Mouse (Mus musculus): ENCODE results near the gene Clcnkb.

Clcnkb gene

DNA sequence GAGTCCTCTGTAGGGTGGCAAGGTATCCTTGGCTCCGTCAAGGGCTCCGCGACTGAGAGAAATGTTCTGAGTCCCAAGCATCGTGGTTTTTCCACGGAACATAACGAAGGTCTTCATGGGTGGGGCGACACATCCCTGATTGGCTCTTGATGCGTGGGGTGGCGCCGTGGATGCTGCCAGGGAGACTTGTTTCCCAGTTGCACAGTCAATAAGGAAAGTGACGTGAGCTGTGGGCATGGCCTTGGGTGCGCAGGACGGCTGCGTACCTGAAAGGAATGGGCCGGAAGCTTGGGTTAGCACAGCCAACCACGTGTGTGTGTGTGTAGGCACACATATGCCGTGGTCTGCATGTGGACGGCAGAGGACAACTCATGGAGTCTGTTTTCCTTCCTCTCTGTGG, 17.4 kb upstream of the Clcnkb start:
- no peak for DNase-seq (ENCODE audit: low spot score)

GRCm38 (mm10) chr4:141432666-141433065, 16.9 kb upstream of the Clcnkb start:
- DNase-seq (ENCODE audit: low spot score) = no peak

DNA sequence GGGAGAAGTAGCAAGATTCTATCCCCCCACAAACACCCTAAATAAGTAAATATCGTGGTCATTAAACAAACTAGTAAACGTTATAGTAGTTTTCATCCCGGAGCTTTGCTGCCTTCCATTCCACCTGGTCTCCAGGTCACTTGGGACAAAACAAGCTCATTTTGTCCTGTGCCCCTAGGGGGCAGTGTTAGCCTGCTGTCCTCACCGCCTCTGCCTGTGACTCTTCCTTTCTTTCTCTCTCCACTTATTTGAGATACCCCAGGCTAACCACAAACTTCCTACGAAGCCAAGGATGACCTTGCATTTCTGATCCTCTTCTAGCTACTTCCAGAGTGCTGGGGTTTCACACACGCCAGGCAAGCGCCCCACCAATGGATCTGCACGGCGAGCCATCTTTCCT, 15.2 kb upstream of the Clcnkb start:
- no peak for DNase-seq (ENCODE audit: low spot score)

DNA sequence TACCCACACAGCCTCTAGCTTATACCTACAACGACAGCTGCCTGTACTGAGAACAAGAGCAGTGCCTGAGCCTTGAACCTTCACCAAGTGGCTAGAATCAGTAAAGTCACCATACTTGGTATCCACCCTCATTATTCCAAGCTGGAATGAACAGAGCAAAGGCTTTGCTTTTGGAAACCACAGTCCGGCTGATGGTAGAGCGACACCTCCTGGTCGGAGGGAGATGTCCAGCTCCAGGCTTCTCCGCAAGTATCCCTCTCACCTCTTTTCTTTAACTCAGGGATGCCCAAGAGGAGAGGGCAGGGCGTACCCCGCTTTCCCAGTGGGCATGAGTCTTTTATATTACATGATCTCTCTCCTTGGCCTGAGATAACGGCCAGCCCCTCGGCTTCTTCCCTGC, 14.0 kb upstream of the Clcnkb start:
- DNase-seq (ENCODE audit: low spot score) = no peak

GRCm38 (mm10) chr4:141429381-141429780, 13.6 kb upstream of the Clcnkb start:
- DNase-seq (ENCODE audit: low spot score) = no peak

- DNase-seq (ENCODE audit: low spot score) = no peak
Observed at GRCm38 (mm10) chr4:141427921-141428320, 12.1 kb upstream of the Clcnkb start.

GRCm38 (mm10) chr4:141426796-141427745, 11.3 kb upstream of the Clcnkb start:
- no peak for DNase-seq (ENCODE audit: low spot score)

DNA sequence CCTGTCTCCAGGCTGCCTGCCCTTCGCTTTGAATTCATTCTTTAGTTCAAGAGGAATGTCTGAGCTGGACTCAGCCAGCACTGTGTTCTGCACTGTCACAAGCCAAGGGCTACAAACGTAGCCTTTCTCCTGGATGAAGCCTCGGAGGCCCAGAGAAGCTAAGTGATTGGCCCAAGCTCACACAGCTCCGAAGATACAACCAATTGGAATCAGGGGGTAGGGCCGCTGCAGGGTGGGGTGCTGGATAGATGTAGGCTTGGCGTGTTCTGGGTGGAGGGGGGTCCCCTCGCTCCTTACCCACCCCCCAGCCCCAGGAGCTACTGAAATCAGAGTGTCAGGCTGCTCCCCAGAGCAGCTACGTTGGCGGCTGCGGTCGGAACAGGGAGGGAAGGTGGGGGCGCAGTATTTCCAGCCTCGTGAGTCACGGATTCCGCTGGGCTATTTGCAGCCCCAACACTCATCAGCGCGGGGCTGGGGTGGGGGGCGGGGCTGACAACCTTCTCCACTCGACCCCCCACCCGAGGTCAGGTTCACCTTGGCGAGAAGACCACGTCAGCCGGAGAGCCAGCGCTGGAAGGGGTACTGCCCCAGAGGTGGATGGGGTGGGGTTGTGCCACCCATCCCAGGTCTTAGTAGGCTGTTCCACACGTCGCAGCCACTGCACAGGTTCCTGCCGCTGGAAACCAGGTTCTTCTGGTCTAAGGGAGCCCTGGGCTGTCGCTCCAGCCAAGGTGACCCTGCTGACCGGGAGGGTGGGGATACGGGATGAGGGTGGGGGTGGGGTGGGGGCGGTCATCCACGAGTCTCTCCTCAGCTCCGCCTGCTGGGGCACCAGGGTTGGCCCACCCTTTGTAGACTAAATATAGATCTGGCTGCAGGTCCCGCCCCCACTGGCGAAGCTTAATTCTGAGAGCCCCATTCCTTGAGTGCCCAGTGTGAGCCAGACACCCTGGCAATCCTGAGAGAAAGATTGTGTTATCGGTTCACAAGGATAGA, 10.0 kb upstream of the Clcnkb start:
- peak; percentile 42 for DNase-seq (ENCODE audit: low spot score)

DNA sequence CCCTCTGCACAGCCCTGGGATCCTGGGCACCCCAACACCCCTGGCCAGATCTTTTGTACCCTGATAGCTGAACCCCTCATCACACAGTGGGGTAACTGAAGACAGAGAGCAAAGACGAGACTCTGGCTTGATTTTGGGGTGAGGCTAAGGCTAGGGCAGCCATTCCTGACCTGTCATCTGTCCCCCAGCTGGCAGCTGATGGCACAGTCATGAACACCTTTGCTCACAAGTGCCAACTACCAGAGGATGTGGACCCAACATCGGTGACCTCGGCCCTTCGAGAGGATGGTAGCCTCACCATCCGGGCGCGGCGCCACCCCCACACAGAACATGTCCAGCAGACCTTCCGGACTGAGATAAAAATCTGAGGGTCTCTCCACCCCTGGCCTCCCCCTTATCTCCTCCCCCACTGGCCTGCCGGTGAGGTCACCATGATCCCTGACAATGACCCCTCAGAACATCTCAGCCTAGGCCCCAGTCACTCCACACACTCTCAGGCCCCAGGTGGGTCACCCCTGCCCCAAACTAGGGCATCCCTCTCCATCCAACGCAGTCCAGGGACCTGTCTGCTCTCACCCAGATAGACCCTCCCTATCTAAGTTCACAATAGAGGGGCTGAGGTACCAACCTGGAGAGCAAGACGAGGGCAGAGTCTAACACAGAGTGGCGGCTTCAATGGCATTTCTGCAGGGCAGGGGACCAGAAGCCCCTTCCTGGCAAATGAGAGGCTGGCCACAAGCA, 8.0 kb upstream of the Clcnkb start:
- no peak for DNase-seq (ENCODE audit: low spot score)

GRCm38 (mm10) chr4:141423288-141423687, 7.5 kb upstream of the Clcnkb start:
- DNase-seq (ENCODE audit: low spot score) = no peak

DNA sequence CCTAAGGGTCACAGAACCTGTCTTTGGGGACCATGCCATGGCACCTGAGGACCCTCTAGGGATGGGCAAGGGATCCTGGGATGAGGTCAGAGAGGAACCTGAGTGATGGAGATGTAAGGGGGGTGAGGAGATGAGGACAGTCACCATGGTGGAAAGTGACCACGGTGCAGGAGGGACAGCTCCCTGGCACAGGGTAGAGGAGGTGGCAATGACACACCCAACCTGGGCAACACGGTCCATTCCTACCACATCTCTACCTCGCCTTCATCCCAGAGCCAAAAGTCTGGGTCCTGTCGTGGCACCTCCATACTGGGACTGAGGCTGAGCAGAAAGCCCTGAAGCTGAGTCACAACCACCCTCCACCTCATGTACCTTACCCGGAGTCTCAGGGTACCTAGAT, 7.0 kb upstream of the Clcnkb start:
- DNase-seq (ENCODE audit: low spot score) = no peak

DNA sequence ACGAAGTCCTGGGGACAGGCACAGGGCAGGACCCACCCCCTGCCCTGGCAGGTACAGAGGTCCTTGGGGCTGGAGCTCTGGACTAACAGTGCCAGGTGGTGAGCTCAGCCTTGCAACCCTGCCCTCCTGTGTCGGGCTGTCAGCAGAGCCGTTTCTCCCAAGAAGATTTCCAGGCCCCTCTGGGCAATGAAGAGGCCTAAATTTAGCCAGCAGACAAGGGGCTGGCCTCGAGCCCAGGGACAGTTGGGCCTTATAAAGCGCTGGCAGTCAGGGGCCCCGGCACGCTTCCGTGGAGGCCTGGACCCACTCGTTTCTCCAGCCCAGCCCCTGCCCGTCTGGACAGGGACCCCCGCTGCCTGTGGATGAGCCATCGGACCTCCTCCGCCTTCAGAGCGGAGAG, 5.6 kb upstream of the Clcnkb start:
- no peak for DNase-seq (ENCODE audit: low spot score)

DNA sequence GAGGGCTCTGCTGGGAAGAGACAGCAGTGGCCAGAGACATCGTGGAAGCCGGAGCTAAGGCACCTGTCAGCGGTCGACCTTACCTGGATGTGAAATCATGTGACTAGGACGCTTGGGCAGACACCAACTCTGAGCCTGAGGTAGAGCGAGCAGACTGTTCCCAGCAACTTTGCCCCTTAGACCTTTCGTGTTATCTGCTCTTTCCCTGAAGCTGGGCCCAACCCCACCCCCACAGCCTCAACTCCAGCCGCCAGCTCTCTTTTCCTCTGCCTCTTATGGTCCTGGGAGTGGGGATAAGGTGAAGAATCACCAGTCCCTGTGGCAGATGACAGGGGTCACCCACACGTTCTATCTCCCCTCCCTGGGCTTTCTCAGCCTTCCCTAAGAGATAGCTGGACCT, 5.1 kb upstream of the Clcnkb start:
- no peak for DNase-seq (ENCODE audit: low spot score)

GRCm38 (mm10) chr4:141420192-141420829, 4.5 kb upstream of the Clcnkb start, which contains the start of gene Hspb7:
Gene Hspb7, plus strand, starts transcription at chr4:141420779.
- no peak for DNase-seq (ENCODE audit: low spot score)

- DNase-seq (ENCODE audit: low spot score) = no peak
Observed at GRCm38 (mm10) chr4:141419398-141420191, 3.8 kb upstream of the Clcnkb start.

GRCm38 (mm10) chr4:141411430-141411992, 4.3 kb downstream of the Clcnkb start:
- no peak for DNase-seq (ENCODE audit: low spot score)

GRCm38 (mm10) chr4:141408577-141408976, 7.2 kb downstream of the Clcnkb start:
- no peak for DNase-seq (ENCODE audit: low spot score)

- no peak for DNase-seq (ENCODE audit: low spot score)
Observed at GRCm38 (mm10) chr4:141406516-141407299, 9.1 kb downstream of the Clcnkb start.

DNA sequence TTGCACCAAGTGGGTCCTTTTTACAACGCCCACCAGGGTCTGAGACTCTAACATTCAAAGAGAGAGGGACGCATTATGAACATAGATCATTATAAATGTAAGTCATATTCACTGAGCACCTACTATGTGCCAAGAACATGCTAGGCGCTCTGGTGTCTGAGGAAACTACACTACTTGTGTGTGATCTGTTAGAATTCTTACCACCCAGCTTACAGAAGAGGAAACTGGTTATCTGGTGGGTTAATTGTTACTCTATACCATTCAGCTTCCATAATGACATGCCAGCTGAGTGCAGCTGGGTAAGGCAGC, 10.5 kb downstream of the Clcnkb start:
- no peak for DNase-seq (ENCODE audit: low spot score)

Data from layer of hippocampus, adult 9-10 months (tissue).